30 mouse cellular contexts compared by ENCODE assay signal in the genomic region with DNA sequence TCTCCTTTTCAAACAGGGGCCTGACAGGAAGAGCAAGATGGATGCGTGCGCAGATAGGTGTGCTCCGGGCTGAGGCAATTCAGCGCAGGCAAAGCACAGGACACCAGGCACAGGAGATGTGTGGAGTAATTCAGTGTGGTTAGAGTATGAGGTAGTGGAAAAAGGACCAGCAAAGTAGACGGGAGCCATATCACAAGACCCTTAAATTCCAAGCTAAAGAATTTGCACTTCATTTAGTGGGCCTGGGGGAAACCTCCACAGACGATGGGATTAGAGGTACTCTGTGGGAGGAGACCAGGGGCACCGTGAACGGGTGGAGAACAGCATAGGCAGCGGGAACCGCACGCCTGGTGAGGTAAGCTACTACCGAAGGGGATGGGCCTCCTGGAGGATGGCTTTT. TPM values are rescaled to one million over a fixed set of nuclear protein-coding genes. Genes with fewer than 3 reads are reported as not detected.
"Had no signal": no experiment of that assay in that cellular context is flagged by ENCODE, and none has a peak within 500 bp of the region (broad histone marks: within the 10 kb centered on the region; RNA-seq: fewer than 3 reads in every experiment).

No protein-coding gene starts in this region.

- H3K9ac ChIP-seq: liver, embryonic 12.5 days; liver, embryonic 15.5 days; lung, embryonic 15.5 days; midbrain, embryonic 13.5 days; neural tube, embryonic 13.5 days; stomach, embryonic 15.5 days had no signal

- H3K9me3 ChIP-seq: liver, embryonic 12.5 days; liver, embryonic 15.5 days; lung, embryonic 15.5 days; megakaryocyte, embryonic 14.5 days; midbrain, embryonic 10.5 days; midbrain, embryonic 13.5 days; neural tube, embryonic 13.5 days; stomach, embryonic 15.5 days had no signal

- H3K4me1 ChIP-seq: liver, embryonic 12.5 days; liver, embryonic 15.5 days; midbrain, embryonic 13.5 days; neural tube, embryonic 13.5 days; stomach, embryonic 15.5 days had no signal

- H3K4me2 ChIP-seq: liver, embryonic 12.5 days; liver, embryonic 15.5 days; lung, embryonic 15.5 days; midbrain, embryonic 13.5 days; neural tube, embryonic 13.5 days; stomach, embryonic 15.5 days had no signal

- H3K36me3 ChIP-seq: liver, embryonic 12.5 days; liver, embryonic 15.5 days; lung, embryonic 15.5 days; midbrain, embryonic 10.5 days; midbrain, embryonic 13.5 days; neural tube, embryonic 13.5 days; stomach, embryonic 15.5 days had no signal

- H3K4me3 ChIP-seq: layer of hippocampus, adult 2 months; left cerebral cortex, adult 2 months; liver, embryonic 12.5 days; liver, embryonic 15.5 days; lung, embryonic 15.5 days; megakaryocyte, embryonic 14.5 days; midbrain, embryonic 10.5 days; midbrain, embryonic 13.5 days; myocyte; neural tube, embryonic 13.5 days; stomach, embryonic 15.5 days had no signal

- DNase-seq: kidney, adult 2 months; kidney, postnatal 25 days; layer of hippocampus, adult 9-11 months; layer of hippocampus, postnatal 36 days; liver; lung, adult 18-20 months; lung, postnatal 10 days; lung, postnatal 36 days; retina, postnatal 1 day; right cerebral cortex, postnatal 25 days; spleen, adult 18-20 months; thymus, postnatal 36 days had no signal

- ATAC-seq: liver, embryonic 12.5 days; midbrain, embryonic 13.5 days; midbrain, embryonic 16.5 days had no signal

- H3K27ac ChIP-seq: kidney, postnatal 0 days; layer of hippocampus, adult 2 months; left cerebral cortex, adult 2 months; liver, embryonic 12.5 days; liver, embryonic 15.5 days; lung, embryonic 15.5 days; midbrain, embryonic 10.5 days; midbrain, embryonic 13.5 days; neural tube, embryonic 13.5 days; stomach, embryonic 15.5 days had no signal

- H3K27me3 ChIP-seq: lung, embryonic 15.5 days; midbrain, embryonic 13.5 days; neural tube, embryonic 13.5 days; stomach, embryonic 15.5 days had no signal

RNA-seq across cellular contexts. Expression of a gene that starts 15.6 kb away (rescaled TPM):
- total RNA-seq: layer of hippocampus, adult 2 months; layer of hippocampus, postnatal 36 days; left cerebral cortex, adult 2 months; left cerebral cortex, postnatal 10 days; left cerebral cortex, postnatal 36 days; monocyte, adult 5-6 weeks; neutrophil, adult 5-6 weeks had no signal
- polyA plus RNA-seq: kidney, adult 2 months; large intestine, adult 2 months had no signal

RNA-seq across cellular contexts. Expression of a gene that starts 43.7 kb away (rescaled TPM):
- total RNA-seq: monocyte, adult 5-6 weeks had no signal
